Mouse (Mus musculus): Measurements from ENCODE around the gene Rgmb. TPM values are rescaled to one million over a fixed set of nuclear protein-coding genes. Genes with fewer than 3 reads are reported as not detected.

The Rgmb gene
- polyA plus RNA-seq (2016; fragmentation: Nextera tagmentation; extraction: Ambion mirVana), result 19.0 and 26.5 TPM in 2 replicates

DNA sequence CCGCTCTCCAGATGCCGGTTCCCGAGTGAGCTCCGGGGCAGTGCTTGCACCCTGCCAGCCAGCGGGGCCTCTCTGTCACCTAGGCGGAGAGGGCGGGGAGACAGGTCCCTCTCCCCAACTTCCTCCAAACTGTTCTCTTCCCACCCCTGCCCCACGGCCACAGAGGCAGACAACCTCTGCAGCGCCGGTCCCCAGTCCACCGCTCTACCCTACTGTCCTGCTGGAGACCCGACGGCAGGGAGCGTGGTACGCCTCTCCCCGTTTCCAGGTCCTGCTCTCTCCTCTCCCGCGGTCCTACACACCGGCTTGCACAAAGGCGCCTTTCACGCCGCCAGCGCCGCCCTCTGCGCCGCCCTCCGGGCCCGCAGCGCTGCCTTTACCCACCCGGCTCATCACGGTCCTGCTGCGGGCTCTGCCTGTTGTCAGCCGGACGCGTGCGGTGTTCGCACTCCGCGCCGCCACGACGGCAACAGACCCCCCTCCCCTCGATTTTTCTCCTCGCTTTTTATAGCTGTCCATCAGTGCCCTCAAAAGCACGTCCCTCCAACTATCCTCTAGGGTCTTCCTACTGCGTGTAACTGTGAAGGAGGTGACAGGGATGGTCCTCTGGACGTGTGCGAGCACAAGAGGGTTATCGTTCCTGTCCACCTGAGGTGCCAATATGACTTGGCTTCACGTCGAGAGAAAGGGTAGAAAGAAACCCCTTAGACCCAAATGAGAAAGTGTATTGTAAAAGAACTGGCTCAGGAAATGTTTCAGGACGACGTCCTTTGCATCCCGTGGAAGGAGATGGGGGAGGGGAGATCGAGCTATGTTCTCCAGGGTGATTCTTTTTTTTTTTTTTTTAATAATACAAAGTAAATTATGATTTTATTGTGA is at the start of gene Rgmb:
Gene Rgmb, minus strand, starts transcription at position 274 of the 879 bp plus-strand sequence.
- no peaks in the 10 kb centered on the region for H3K9me3 ChIP-seq
- WGBS, result 2% methylated on average over 55 of the region's 55 CpGs
- peak within 1 kb of the TSS; percentile 88 for H3K27ac ChIP-seq
- peaks cover 27% of the 10 kb centered on the region; the same call in 1 of the 2 replicates for H3K4me1 ChIP-seq (replicated peaks)
- peak within 1 kb of the TSS; percentile 57 for H3K4me3 ChIP-seq (replicated peaks)
- H3K4me2 ChIP-seq, result peak within 1 kb of the TSS; percentile 78
- peak; percentile 49 for ATAC-seq (ENCODE audit: insufficient number of reproducible peaks, insufficient read depth, low FRiP score, low TSS enrichment, low read depth)
- peaks cover 23% of the 10 kb centered on the region for H3K27me3 ChIP-seq
- H3K9ac ChIP-seq (replicated peaks), result peak within 1 kb of the TSS; percentile 66
- no peaks in the 10 kb centered on the region for H3K36me3 ChIP-seq

- Histone ChIP-seq H3K4me1 (replicated peaks) (no peaks in the 10 kb centered on the region), H3K27ac (no peak overlapping the region), H3K4me3 (replicated peaks) (no peak overlapping the region), H3K36me3 (no peaks in the 10 kb centered on the region), H3K27me3 (no peaks in the 10 kb centered on the region), H3K9me3 (no peaks in the 10 kb centered on the region), H3K4me2 (no peak overlapping the region), H3K9ac (replicated peaks) (no peak overlapping the region)
- WGBS, result 63% methylated on average over 6 of the region's 6 CpGs
- no peak for ATAC-seq (ENCODE audit: insufficient number of reproducible peaks, insufficient read depth, low FRiP score, low TSS enrichment, low read depth)
Observed at GRCm38 (mm10) chr17:15874765-15875164, 43.9 kb upstream of the Rgmb start.

DNA sequence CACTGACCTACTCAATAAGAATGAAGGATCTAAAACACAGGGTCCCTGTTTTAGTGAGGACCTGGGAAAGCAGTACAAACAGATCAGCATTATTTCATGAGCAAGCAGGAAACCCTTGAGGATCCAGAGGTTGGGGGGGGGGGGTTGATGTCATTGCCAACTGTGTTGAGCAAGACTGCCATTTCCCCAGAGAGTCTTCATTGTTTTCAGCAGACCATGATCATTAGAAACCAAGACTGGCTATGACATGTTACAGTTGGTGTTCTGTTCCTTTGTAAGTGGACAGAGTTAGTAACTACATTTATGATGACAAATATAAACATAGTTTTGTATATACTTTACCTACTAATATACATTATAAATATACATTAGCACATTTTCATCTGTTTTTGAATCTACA is 41.3 kb upstream of the Rgmb start:
- Histone ChIP-seq H3K27me3 (no peaks in the 10 kb centered on the region), H3K4me1 (replicated peaks) (no peaks in the 10 kb centered on the region), H3K9ac (replicated peaks) (no peak overlapping the region), H3K36me3 (no peaks in the 10 kb centered on the region), H3K4me3 (replicated peaks) (no peak overlapping the region), H3K4me2 (no peak overlapping the region), H3K27ac (no peak overlapping the region), H3K9me3 (no peaks in the 10 kb centered on the region)
- no peak for ATAC-seq (ENCODE audit: insufficient number of reproducible peaks, insufficient read depth, low FRiP score, low TSS enrichment, low read depth)

DNA sequence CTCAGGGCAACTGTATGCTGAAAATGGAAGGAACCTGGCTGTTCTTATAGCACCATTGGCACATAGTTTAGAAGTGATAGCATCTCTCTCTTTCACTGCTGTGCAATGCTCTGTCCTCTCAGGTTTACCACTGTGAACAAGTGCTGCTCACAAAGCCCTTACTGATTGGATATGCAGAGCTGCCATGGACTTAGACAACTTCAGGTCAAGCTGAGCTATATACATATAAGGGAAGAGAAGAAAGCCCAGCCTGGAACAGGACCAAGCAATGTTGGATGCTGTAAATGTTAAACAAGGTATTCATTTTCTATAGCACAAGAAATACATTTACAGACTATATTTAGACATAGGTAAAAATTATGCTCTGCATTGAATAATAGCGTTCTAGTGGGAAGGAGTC is 34.4 kb upstream of the Rgmb start:
- no peak overlapping the region for H3K9ac ChIP-seq (replicated peaks)
- 91% methylated on average over 1 of the region's 1 CpGs for WGBS
- no peaks in the 10 kb centered on the region for H3K4me1 ChIP-seq (replicated peaks)
- H3K27ac ChIP-seq, result no peak overlapping the region
- ATAC-seq (ENCODE audit: insufficient number of reproducible peaks, insufficient read depth, low FRiP score, low TSS enrichment, low read depth), result no peak
- no peaks in the 10 kb centered on the region for H3K36me3 ChIP-seq
- no peak overlapping the region for H3K4me3 ChIP-seq (replicated peaks)
- H3K9me3 ChIP-seq, result no peaks in the 10 kb centered on the region
- H3K4me2 ChIP-seq, result no peak overlapping the region
- no peaks in the 10 kb centered on the region for H3K27me3 ChIP-seq

- no peaks in the 10 kb centered on the region for H3K27me3 ChIP-seq
- no peaks in the 10 kb centered on the region for H3K36me3 ChIP-seq
- no peak overlapping the region for H3K4me2 ChIP-seq
- H3K4me1 ChIP-seq (replicated peaks), result no peaks in the 10 kb centered on the region
- H3K9ac ChIP-seq (replicated peaks), result no peak overlapping the region
- no peak overlapping the region for H3K27ac ChIP-seq
- ATAC-seq (ENCODE audit: insufficient number of reproducible peaks, insufficient read depth, low FRiP score, low TSS enrichment, low read depth), result no peak
- 78% methylated on average over 4 of the region's 4 CpGs for WGBS
- no peak overlapping the region for H3K4me3 ChIP-seq (replicated peaks)
- no peaks in the 10 kb centered on the region for H3K9me3 ChIP-seq
Observed at GRCm38 (mm10) chr17:15862355-15862754, 31.5 kb upstream of the Rgmb start.

- no peak for ATAC-seq (ENCODE audit: insufficient number of reproducible peaks, insufficient read depth, low FRiP score, low TSS enrichment, low read depth)
- Histone ChIP-seq H3K27me3 (no peaks in the 10 kb centered on the region), H3K4me1 (replicated peaks) (peaks cover 5% of the 10 kb centered on the region), H3K4me2 (no peak overlapping the region), H3K36me3 (no peaks in the 10 kb centered on the region), H3K9me3 (no peaks in the 10 kb centered on the region), H3K9ac (replicated peaks) (no peak overlapping the region), H3K27ac (no peak overlapping the region), H3K4me3 (replicated peaks) (no peak overlapping the region)
- 81% methylated on average over 2 of the region's 2 CpGs for WGBS
Observed at GRCm38 (mm10) chr17:15853121-15853520, 22.3 kb upstream of the Rgmb start.

DNA sequence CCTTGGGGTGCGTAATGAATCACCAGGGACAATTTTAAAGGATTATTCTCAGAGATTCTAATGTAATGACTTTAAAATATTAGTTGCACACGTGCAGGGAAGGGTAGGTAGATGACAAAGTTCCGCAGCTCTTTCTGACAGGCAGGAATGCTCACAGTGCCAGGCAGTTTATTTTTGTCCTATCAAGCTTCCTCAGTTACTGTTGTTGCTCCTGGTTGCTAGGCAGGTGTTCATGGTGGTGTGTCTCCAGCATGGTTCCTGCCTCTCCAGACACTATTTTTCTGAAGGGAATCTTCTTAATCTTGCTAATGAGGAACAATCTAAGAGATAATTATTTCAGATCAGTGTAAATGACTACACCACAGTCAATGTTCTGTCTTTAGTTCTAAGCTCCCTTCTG is 19.7 kb upstream of the Rgmb start:
- Histone ChIP-seq H3K9ac (replicated peaks) (no peak overlapping the region), H3K27me3 (no peaks in the 10 kb centered on the region), H3K27ac (no peak overlapping the region), H3K4me1 (replicated peaks) (peaks cover 6% of the 10 kb centered on the region), H3K36me3 (no peaks in the 10 kb centered on the region), H3K4me3 (replicated peaks) (no peak overlapping the region), H3K4me2 (no peak overlapping the region), H3K9me3 (no peaks in the 10 kb centered on the region)
- WGBS, result 77% methylated on average over 3 of the region's 3 CpGs
- no peak for ATAC-seq (ENCODE audit: insufficient number of reproducible peaks, insufficient read depth, low FRiP score, low TSS enrichment, low read depth)

DNA sequence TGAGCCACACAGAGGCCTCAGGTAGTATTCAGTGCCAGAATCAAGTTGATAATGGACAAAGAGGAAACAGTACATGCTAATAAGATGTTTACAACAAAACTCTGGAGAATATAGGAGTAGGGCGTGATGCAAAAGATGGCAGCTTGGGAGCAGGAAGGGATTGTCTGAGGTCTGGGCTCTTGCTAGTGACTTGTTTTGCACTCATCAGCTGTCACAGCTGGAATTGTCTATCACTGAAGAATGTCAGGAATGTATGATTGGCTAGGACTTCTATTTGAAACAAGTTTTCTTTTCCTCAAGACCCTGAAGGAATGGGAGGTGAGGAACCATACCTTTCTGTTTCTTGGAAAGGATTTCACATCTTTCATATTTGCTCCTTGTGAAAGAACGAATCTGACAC is 10.6 kb upstream of the Rgmb start:
- Histone ChIP-seq H3K27me3 (no peaks in the 10 kb centered on the region), H3K27ac (no peak overlapping the region), H3K9me3 (no peaks in the 10 kb centered on the region), H3K4me3 (replicated peaks) (no peak overlapping the region), H3K4me2 (no peak overlapping the region), H3K36me3 (no peaks in the 10 kb centered on the region), H3K4me1 (replicated peaks) (no peaks in the 10 kb centered on the region), H3K9ac (replicated peaks) (no peak overlapping the region)
- no peak for ATAC-seq (ENCODE audit: insufficient number of reproducible peaks, insufficient read depth, low FRiP score, low TSS enrichment, low read depth)
- 75% methylated on average over 2 of the region's 2 CpGs for WGBS

DNA sequence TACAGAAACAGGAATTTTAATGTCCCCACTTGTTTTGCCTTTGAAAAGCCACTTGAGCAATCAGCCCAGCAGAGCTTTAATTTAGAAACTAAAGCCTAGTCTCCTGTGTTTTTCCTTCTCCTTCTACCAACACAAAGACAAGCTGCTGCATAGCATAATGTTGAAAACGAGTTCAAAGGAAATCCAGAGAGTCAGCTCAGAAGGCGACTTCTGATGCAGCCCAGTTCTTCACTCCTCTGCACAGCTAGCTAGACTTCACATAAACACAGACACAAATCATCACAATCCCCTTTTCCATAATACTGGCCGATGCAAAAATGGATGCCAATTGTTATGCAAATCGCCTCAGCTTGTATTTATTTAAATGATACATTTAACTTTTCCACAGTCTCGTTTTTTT is 1.6 kb upstream of the Rgmb start:
- 40% methylated on average over 5 of the region's 5 CpGs for WGBS
- ATAC-seq (ENCODE audit: insufficient number of reproducible peaks, insufficient read depth, low FRiP score, low TSS enrichment, low read depth), result no peak

DNA sequence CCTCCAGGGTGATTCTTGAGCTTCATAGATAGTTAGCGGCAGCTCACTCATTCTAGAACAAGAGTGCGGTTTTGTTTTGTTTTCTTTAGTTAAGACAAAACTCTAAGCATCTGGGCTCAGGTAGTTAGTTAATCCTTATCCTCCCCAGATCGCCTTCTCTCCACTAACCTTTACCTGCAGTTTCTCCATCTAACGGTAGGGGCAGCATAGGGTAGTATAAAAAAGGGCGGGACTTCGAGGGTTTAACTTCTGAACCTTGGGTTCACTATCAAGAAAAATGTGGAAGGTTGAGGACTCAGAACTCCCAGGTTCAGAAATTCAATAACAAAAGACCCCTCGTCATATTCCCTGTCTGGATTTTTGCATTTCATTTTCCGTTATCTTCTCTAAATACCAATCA is 971 bp upstream of the Rgmb start:
- peaks cover 27% of the 10 kb centered on the region; the same call in 1 of the 2 replicates for H3K4me1 ChIP-seq (replicated peaks)

More for the DNA sequence above, 1.6 kb upstream of the Rgmb start:
- H3K4me1 ChIP-seq (replicated peaks), result peaks cover 22% of the 10 kb centered on the region; the same call in 1 of the 2 replicates
- no peak overlapping the region for H3K4me3 ChIP-seq (replicated peaks)
- H3K9ac ChIP-seq (replicated peaks), result no peak overlapping the region
- no peaks in the 10 kb centered on the region for H3K9me3 ChIP-seq
- peaks cover 23% of the 10 kb centered on the region for H3K27me3 ChIP-seq
- no peaks in the 10 kb centered on the region for H3K36me3 ChIP-seq
- H3K27ac ChIP-seq, result no peak overlapping the region
- no peak overlapping the region for H3K4me2 ChIP-seq

GRCm38 (mm10) chr17:15830171-15830765 is 571 bp downstream of the Rgmb start:
- Histone ChIP-seq H3K4me2 (peak overlapping the region; percentile 78), H3K4me3 (replicated peaks) (peak overlapping the region; percentile 57), H3K27ac (peak overlapping the region; percentile 88), H3K4me1 (replicated peaks) (peaks cover 27% of the 10 kb centered on the region; the same call in 1 of the 2 replicates), H3K9ac (replicated peaks) (peak overlapping the region; percentile 66), H3K27me3 (peaks cover 23% of the 10 kb centered on the region), H3K9me3 (no peaks in the 10 kb centered on the region), H3K36me3 (no peaks in the 10 kb centered on the region)
- under 1% methylated on average over 33 of the region's 34 CpGs for WGBS
- peak; percentile 23 for ATAC-seq (ENCODE audit: insufficient number of reproducible peaks, insufficient read depth, low FRiP score, low TSS enrichment, low read depth)

More for the DNA sequence above, 971 bp upstream of the Rgmb start:
- no peak for ATAC-seq (ENCODE audit: insufficient number of reproducible peaks, insufficient read depth, low FRiP score, low TSS enrichment, low read depth)
- Histone ChIP-seq H3K9ac (replicated peaks) (no peak overlapping the region), H3K27me3 (peaks cover 23% of the 10 kb centered on the region), H3K36me3 (no peaks in the 10 kb centered on the region), H3K27ac (no peak overlapping the region), H3K9me3 (no peaks in the 10 kb centered on the region), H3K4me3 (replicated peaks) (no peak overlapping the region), H3K4me2 (no peak overlapping the region)
- WGBS, result 19% methylated on average over 8 of the region's 8 CpGs
